Mouse (Mus musculus) E14TG2a.4 (cell line): ENCODE data around the gene Nlgn2.

Experiments
- CTCF ChIP-seq: conservative IDR thresholded peaks from 2 replicates; pipeline ENCODE4 v1.5.1; 2014; ENCODE audit warnings: low read length
- NANOG ChIP-seq: IDR thresholded peaks from 2 replicates; pipeline ENCODE4 v1.6.1; 2014; ENCODE audit warnings: borderline replicate concordance, low read length, mixed read lengths
- POU5F1 ChIP-seq: IDR thresholded peaks from 2 replicates; pipeline ENCODE4 v1.6.1; 2014; ENCODE audit warnings: low read length, borderline replicate concordance

DNA sequence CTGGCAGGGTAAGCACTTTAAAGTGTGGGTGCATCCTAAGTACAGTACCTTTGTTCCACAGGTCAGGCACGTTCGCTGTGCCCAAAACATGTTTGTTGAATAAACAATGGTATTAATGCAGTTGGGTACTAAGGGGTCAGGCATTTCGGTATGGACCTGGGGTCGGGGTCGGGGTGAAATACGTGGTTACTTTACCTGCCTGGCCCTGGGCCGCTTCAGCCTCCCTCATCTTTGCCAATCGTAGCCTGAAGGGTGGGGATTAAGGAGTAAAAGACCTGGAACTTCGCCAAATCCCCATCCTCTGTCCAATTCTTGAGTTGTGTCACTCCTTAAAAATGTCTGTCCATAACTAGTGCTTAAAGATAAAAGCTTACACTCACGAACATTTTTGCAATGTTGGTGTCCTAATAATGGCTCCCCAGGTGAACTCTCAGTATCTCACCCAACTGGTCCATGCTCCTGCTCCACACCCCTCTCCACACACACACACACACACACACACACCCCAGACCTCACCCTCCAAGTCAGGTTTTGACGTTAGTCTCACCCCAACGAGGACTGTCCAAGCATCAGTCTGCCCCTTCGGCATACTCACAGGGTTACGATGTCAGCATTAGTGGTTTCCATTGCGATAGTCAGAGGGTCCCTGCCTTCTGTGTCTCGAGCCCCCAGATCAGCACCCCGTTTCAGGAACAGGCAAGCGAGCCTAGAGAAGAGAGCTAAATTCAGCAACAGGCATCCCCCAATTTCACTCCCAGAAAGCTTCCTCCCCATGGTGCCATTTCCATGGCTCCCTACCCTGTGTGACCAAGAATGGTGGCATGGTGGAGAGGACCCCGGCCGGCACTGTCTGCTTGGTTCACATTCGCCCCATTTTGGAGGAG lies 44.4 kb upstream of the Nlgn2 start:
- TF ChIP-seq CTCF (no peak), POU5F1 (no peak), NANOG (no peak)
